Mouse (Mus musculus) lung, adult 2 months (tissue): ENCODE data around the gene Ssna1.

ENCODE experiments used
- CTCF ChIP-seq: fragments of 200-500 bp; IDR thresholded peaks from 2 replicates; pipeline ENCODE4 v1.5.1; 2011; ENCODE audit warnings: mild to moderate bottlenecking, low read length, control low read depth; ENCODE audit not compliant: insufficient read depth
- POLR2A ChIP-seq: fragments of 200-500 bp; IDR thresholded peaks from 2 replicates; pipeline ENCODE4 v1.6.1; 2011; ENCODE audit warnings: low read depth, mild to moderate bottlenecking, control low read depth, low read length, borderline replicate concordance; ENCODE audit errors: extremely low read depth

DNA sequence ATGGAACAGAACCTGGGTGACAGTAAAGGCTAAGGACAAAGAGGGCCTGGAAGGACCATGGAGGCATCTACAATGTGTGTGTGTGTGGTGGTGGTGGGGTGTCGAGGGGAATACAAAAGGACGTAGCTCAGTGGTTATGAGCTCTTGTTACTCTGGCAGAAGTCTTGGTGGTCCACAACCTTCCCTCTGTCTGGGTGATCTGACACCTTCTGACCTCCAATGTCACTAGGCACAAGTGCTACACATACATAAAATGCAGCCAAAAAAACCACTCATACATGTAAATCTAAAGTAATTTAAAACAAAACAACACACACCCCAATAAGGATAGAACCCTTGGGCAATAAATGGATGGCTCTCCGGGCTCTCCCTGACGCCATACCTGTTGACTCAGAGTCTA, 44.8 kb downstream of the Ssna1 start:
- no peak for TF ChIP-seq CTCF
- TF ChIP-seq POLR2A, result no peak
